Mouse (Mus musculus): ENCODE results near the gene E130311K13Rik.

The E130311K13Rik gene

GRCm38 (mm10) chr3:63896303-63896702 lies 33.0 kb downstream of the E130311K13Rik start:
- in situ Hi-C loops (cut with MboI, MseI): no loop called here

- in situ Hi-C loops (cut with MboI, MseI): no loop called here
These were observed 33.5 kb downstream of the E130311K13Rik start for GRCm38 (mm10) chr3:63895786-63896185.

GRCm38 (mm10) chr3:63893677-63894076 lies 35.6 kb downstream of the E130311K13Rik start:
- in situ Hi-C loops (cut with MboI, MseI): no loop called here

- in situ Hi-C loops (cut with MboI, MseI): no loop called here
These were observed 37.1 kb downstream of the E130311K13Rik start for GRCm38 (mm10) chr3:63892154-63892553.

- in situ Hi-C loops (cut with MboI, MseI): no loop called here
These were observed 48.2 kb downstream of the E130311K13Rik start for GRCm38 (mm10) chr3:63881065-63881464.

- in situ Hi-C loops (cut with MboI, MseI): no loop called here
These were observed 50.1 kb downstream of the E130311K13Rik start for GRCm38 (mm10) chr3:63878995-63879666.

- in situ Hi-C loops (cut with MboI, MseI): no loop called here
These were observed 56.5 kb downstream of the E130311K13Rik start for GRCm38 (mm10) chr3:63872818-63873217.

- in situ Hi-C loops (cut with MboI, MseI): no loop called here
These were observed 58.0 kb downstream of the E130311K13Rik start for GRCm38 (mm10) chr3:63871249-63871648.

GRCm38 (mm10) chr3:63868285-63868684 lies 61.0 kb downstream of the E130311K13Rik start:
- in situ Hi-C loops (cut with MboI, MseI): no loop called here

- in situ Hi-C loops (cut with MboI, MseI): no loop called here
These were observed 64.2 kb downstream of the E130311K13Rik start for GRCm38 (mm10) chr3:63865069-63865468.
